Mouse (Mus musculus) spleen, postnatal 14 days (tissue): ENCODE data around the gene Itgb1.

Source experiments
- DNase-seq, 2 experiments: peaks; one replicate each; pipeline ENCODE4 v3.0.0; 2021 to 2022; ENCODE audit warnings: low spot score in 2 of 2

The Itgb1 gene

DNA sequence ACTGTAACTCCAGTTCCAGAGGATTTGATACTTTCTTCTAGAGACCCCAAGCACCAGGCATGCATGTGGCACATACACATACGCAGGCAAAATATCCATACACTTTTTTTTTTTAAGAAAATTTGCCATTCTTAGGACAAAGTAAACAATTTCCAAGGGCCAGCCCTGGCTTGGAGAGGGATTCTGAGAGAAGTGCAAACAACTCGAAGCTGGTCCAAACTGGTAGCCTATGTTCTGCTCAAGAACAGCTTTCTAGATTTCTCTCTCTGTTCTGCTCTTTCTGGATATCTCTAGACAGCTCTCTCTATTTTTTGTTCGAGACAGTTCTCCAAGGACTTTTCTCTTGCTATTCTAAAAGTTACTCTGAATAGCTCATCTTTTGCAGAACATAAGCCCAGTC is 3.5 kb upstream of the Itgb1 start:
- no peak for DNase-seq

DNA sequence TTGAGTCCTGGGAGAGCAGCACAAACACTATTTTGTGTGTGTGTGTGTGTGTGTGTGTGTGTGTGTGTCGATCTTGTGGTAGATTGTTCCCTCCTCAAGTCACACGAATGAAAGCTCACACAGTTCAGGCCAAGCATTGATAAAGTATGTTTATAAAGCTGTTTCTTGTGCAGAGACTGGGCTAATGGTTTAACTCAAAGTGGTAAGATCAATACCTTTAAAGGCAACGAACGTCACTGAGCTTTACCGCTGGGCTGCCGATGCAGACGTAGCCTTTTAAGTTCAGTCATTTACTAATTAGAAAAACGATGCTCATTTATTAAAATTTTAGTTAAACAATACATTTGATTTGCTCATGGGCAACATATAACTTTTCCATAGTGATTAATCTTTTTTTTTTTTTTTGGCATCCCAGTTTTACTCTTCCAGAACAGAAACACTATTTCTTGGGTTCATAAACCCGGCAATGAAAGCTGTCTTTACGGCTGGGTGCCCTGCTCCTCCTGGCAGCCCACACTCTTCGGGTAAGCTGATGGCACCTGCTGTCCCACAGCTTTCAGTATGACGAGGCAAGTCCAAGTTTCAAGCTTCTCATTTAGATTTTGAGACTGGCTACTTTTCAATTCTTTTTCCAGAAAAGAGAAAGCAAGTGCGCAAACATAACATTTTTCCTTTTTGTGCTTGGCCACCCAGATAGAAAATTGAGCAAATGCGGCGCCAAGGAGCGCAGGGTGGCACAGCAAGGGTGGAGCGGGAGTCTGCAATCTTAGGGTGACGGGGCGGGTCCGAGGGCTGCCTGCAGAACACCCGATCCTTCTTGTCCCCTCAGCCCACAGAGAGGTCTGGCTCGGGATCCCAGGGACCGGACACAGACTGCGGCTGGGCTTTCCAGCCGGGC is 596 bp upstream of the Itgb1 start:
- peak; percentile 48 to 53 for DNase-seq

GRCm38 (mm10) chr8:128686429-128686990 is 1.1 kb downstream of the Itgb1 start:
- DNase-seq = no peak

DNA sequence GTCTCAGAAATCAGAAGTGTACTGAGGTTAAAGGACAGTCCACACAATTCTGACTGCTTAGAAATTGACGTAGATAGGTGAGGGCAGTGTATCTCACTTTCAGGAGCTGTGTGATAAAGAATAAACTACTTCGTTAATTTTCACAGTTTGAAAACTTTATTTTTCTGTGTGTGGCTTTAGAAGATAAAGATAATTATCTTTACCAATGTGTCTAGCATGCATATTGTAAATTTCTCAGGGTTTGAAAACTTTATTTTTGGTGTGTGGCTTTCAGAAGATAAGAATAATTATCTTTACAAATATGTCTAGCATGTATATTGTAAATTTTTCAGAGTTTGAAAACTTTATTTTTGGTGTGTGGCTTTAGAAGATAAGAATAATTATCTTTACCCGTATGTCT is 3.2 kb downstream of the Itgb1 start:
- no peak for DNase-seq

DNA sequence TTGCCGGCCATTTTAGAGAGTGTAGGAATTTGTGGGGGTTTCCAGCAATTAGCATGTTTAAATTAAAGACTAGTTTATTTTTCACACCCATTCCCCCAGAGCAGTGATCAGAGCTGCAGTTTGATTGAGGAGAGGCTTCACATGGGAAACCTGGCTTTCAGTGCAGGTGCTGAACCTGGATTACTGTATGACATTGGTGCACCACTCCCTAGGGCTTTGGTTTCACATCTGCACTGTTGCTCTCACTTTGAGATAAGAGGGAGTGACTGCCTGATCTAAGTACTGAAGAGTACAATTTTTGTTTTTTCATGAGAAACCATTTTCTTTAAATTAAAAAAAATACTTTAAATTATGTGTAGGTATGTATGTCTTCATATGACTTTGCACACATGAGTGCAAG is 4.6 kb downstream of the Itgb1 start:
- no peak for DNase-seq

DNA sequence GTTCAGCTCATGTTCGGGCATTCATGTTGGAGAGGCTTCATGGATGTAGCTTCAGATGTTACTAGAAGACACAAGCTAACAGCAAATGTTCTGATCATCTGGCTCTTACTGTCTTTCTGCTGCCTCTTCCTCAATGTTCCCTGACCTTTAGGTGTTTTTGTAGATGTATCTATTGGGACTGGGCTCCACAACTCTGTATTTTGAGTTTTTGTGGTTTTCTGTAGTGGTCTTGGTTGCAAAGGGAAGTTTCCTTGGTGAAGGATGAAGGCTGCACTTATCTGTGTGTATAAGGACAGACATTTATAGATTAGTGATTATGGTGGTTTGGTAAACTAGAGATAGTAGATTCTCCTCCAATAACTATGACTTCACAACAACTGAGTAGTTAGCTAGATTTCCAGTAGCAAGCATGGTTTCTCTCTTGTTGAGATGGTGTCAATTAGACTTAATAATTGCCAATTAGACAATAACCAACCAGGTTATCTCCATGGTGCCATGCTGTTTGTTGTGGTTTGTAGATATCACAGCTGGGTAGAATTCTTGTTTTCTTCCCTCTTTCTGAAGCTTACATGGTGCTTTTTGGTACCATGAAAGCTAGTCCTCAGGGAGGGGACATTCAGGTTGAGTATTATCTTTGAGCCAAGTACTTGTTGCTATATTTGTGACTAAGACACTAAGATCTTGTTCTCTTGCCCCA is 11.4 kb downstream of the Itgb1 start:
- no peak for DNase-seq

DNA sequence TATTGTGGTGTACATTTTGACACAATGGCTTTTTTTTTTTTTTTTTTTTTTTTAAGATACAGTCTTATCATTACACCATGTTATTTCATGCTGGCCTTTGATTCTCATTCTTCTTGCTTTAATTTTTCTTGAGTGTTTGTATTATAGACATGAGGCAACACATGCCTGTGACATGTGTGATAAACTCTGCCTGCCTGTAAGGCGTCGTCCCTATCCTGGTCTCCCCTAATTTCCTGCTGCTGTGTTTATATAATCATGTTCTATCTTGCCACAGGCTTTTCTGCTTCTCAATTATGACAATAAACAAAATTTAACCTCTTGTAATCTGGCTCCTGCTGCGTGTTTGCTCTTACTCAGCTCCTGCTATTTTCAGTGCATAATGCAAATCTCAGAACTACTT is 12.5 kb downstream of the Itgb1 start:
- DNase-seq = no peak

DNA sequence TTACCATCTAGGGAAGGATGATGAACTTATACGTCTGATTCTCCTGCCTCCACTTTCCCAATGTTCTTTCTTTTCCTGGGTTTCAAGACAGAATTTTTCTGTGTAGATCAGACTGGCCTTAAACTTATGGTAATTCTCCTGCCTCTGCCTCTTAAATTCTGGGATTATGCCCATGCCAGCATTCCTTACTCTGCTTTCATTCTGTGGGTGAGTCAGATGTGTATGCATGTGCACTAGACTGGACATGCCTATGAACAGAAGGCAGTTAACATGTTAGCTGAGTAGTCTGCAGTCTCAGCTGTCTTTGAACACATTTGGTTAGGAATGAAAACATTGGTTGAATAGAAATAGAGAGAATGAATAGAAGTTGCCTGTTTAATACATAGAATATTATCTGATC is 18.9 kb downstream of the Itgb1 start:
- no peak for DNase-seq

DNA sequence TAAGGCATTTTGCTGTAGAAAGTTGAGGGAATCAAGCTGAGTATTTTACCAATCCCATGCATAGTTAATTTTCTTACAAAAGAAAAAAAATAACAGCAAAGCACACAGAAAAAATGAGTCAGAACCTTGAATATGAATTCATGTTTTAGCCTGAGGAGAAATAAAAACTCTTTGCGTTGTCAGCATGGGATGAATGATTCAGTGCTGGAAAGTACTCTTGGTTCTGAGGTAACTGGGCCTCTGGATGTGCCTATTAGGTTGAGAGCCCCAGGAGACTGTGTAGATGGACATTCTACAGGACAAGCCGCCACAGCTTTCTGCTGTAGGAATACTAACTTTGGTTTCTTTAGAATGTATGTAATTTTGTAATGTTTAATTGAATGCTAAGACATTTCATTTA is 19.4 kb downstream of the Itgb1 start:
- DNase-seq = no peak

DNA sequence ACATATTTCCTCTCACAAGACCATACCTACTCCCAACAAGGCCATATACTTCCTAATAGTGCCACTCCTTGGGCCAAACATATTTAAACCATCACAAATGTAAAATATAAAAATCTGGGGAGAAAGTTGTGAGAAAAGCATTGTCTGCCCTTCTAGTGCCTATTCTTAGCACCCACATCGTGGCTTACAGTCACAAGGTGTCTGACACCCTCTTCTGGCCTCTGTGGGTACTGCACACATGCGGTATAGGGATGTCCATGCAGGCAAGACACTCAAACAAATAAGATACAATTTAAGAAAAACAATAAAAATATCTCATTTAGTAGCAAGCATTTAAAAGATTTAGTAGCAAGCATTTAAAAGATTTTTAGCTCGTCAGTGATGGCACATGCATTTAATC is 23.8 kb downstream of the Itgb1 start:
- DNase-seq = peak; percentile 65 to 80

GRCm38 (mm10) chr8:128716184-128716583 is 30.7 kb downstream of the Itgb1 start:
- DNase-seq = no peak

- DNase-seq = no peak
Measured at GRCm38 (mm10) chr8:128724819-128725218, 39.4 kb downstream of the Itgb1 start.

- DNase-seq = no peak
Measured at GRCm38 (mm10) chr8:128727213-128727612, 41.8 kb downstream of the Itgb1 start.

- DNase-seq = no peak
Measured at GRCm38 (mm10) chr8:128732254-128732653, 46.8 kb downstream of the Itgb1 start.

DNA sequence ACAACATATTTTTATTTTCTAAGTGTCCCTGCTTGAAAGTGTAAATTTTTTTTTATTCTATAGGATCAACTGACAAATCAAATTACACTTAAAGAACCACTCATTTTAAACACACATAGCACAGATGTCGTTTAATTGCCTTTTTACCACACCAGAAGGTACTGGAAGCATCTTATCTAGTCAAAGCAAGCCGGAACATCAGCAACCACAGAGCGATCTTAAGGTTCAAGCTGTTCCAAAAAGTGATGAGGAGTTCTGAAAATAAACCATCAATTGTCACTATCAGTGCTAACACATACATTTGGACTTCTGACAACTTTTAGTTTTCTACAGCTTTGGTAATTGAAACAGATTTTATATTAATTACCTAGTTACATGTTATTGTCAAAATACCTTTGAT is 48.7 kb downstream of the Itgb1 start:
- no peak for DNase-seq

GRCm38 (mm10) chr8:128735692-128736091 is 50.2 kb downstream of the Itgb1 start:
- DNase-seq = no peak
